Mouse (Mus musculus) NIH3T3 (cell line): ENCODE results near the gene Paqr7.
"Not testable (repeated sequence)": the region's sequence is repeated elsewhere in the genome, so short reads cannot be mapped to it uniquely, and the experiment has no call there.

Source experiments
- DNase-seq: peaks from one replicate; pipeline ENCODE4 v3.0.0-alpha.2; 2012; ENCODE audit warnings: low read depth

Gene Paqr7

GRCm38 (mm10) chr4:134473764-134474163 is 22.7 kb upstream of the Paqr7 start:
- no peak for DNase-seq

- no peak for DNase-seq
These were observed 22.3 kb upstream of the Paqr7 start for GRCm38 (mm10) chr4:134474240-134474639.

DNA sequence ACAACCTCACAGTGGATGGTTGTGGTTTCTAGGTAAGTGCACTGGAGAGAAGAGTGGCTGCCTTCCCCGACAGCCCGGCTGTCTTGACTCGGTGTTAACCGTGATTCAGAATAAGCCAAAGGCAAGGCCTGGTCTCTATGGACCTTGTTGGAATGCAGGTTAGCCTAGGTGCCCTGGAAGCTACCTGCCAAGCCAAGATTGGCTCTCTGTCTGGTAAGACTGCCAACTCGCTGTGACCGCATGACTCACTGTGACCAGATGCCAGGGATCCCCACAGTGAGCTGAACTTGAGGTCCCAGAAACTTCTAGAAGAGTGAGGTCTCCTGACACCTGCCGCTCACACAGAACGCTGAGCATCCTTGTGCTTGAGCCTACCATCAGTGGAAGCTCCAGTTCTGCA is 19.6 kb upstream of the Paqr7 start:
- no peak for DNase-seq

GRCm38 (mm10) chr4:134478031-134478430 is 18.5 kb upstream of the Paqr7 start:
- DNase-seq = peak; percentile 90

GRCm38 (mm10) chr4:134479839-134480238 is 16.7 kb upstream of the Paqr7 start:
- DNase-seq = no peak

DNA sequence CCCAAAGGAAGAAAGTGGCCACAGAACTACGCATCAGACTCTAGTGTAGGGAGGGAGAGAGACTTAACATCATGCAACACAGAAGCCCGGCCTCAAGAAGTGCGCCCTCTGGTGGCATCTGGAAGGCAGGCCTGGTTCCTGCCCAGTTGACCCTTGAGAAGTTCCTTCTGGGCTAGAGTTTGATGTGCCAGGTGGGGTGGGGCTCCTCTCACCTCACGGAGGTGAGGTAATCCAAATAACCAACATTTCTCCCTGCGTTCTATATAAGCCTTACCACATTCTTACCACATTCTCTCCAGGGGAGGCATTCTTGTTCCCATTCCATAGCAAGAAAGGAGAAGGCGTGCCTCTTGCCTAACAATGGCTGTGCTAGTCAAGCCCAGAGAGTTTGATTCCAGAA is 15.6 kb upstream of the Paqr7 start:
- peak; percentile 80 for DNase-seq

- no peak for DNase-seq
These were observed 15.2 kb upstream of the Paqr7 start for GRCm38 (mm10) chr4:134481270-134481669.

DNA sequence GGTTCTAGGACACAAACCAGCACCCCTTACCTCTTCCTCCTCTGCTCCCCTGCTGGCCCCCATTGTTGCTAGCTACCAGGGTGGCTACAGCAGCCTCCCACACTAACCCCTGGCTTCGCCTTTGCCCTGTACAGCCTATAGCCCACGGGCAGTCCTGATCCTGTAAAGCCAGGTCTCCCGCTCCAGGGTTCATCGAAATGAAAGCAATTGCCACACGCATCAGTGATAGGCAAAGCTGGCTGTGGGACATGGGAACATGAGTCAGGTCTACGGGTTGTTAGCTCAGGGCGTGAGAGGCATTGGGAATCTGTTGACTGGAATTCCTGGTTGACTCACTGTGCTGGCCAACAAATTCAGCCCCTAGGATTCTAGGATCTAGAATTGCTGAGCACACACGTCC is 14.1 kb upstream of the Paqr7 start:
- peak; percentile 73 for DNase-seq

DNA sequence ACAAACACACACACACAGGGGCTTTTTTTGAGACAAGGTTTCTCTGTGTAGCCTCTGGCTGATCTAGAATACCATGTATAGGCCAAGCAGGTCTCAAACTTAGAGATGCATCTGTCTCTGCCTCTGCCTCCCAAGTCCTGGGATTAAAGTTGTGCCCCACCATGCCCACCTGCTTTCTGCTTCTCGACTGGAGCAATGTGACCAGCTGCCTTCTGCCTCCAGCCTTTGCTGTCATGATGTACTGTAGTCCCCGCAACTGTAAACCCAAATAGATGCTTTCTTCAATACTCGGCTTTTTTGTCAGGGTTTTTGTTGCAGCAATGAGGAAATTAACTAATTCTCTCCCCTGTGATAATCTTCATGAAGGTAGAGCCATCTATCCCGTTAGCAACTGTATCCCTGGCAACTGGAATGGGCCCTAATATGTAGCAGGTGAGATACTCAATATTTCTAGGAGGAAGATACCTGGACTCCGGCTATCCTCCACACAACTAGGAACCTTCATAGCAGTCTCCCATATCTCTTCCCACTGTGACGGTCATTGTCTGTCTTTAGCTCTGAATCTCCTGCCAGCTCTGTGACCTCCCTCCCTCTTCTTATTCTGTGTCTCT is 13.3 kb upstream of the Paqr7 start:
- no peak for DNase-seq

GRCm38 (mm10) chr4:134483696-134484095 is 12.8 kb upstream of the Paqr7 start:
- no peak for DNase-seq

GRCm38 (mm10) chr4:134484231-134484630 is 12.3 kb upstream of the Paqr7 start:
- DNase-seq = no peak

GRCm38 (mm10) chr4:134485151-134485900 is 11.2 kb upstream of the Paqr7 start:
- no peak for DNase-seq

GRCm38 (mm10) chr4:134488211-134488610 is 8.3 kb upstream of the Paqr7 start:
- no peak for DNase-seq

DNA sequence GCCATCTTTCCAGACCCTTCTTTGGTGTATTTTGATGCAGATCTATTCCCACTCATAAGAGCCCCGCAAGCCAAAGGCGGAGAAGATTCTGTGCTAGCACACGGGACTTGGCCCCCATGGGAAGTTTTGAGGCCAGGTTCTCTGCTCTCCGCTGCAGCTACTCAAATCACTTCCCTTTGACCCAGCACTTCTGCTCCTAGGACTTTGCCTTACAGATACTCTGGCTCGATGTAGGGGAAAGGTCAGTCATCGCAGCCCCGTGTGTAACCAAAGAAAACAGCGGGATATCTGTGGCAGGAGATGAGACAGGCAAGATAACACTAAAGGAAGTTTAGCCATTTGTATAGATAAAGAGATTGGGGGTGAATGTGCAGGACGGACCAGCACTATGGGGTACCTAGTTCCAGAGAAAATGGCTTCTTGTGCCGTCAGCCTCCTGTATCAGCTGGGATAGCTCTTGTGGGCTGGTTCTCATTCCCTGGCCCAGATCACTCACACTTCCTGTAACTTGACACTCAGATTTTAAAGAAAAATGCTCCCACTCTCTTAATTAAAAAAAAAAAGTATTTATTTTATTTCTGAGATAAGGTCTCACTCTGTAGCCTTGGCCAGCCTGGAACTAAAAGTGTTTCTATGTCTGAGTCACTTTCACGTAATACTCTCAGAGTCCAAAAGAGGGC is 6.4 kb upstream of the Paqr7 start:
- no peak for DNase-seq

- no peak for DNase-seq
These were observed 4.8 kb upstream of the Paqr7 start for GRCm38 (mm10) chr4:134491716-134492115.

- not testable (repeated sequence) for DNase-seq
These were observed 2.3 kb upstream of the Paqr7 start for GRCm38 (mm10) chr4:134494161-134494560.

DNA sequence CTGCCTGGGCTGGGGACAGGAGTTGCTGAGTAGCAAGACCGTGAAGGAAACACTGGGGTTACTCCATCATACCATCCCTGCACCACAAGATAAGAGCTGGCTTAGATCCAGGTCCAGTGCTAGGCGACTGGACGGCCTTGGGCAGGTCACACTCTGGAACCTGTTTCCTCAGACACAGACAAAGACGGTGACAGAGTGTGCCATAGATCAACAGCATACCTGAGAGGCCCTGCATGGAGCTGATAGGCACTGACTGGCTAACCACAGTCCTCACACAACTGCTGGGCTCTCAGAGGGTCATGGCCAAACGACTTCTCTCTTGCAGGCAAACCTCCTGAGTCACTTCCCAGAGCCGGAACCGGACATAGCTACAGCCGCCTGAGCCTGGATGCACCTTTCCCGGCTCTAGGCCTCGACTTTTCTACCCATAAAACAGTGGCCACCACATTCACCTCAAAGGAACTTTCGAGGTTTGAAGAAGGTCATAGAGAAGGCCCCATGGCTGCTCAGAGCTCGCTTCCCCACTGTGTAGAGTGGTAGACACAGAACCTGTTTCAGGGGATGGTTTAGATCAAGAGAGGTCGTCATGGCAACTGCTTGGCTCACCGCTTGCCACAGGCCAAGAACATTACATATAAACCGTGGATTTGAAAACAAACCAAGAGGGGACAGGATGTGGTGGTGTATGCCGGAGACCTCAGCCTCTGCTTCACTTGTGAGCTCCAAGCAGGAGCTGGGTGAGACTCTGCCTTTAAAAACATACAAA is 1.5 kb upstream of the Paqr7 start:
- peak; percentile 48 for DNase-seq

- no peak for DNase-seq
These were observed 962 bp upstream of the Paqr7 start for GRCm38 (mm10) chr4:134495546-134495923.

DNA sequence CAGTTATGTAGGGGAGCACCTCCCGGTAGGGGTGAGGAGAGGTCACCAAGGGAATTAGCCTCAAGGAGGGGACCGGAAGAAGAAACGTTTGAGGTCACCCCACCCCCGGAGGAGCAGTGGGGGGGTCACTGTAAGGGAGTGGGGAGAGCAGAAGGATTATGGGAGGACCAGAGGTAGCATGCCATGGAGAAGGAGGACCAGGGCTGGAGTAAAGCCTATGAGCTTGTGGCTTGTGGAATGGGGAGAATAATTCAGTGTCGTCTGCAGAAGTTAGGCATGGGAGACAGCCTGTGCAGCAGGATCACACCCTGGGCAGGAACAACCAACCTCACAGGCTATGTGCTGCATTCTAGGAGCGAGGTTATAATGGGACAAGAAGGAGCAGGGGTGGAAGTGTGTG is 726 bp downstream of the Paqr7 start:
- DNase-seq = no peak

DNA sequence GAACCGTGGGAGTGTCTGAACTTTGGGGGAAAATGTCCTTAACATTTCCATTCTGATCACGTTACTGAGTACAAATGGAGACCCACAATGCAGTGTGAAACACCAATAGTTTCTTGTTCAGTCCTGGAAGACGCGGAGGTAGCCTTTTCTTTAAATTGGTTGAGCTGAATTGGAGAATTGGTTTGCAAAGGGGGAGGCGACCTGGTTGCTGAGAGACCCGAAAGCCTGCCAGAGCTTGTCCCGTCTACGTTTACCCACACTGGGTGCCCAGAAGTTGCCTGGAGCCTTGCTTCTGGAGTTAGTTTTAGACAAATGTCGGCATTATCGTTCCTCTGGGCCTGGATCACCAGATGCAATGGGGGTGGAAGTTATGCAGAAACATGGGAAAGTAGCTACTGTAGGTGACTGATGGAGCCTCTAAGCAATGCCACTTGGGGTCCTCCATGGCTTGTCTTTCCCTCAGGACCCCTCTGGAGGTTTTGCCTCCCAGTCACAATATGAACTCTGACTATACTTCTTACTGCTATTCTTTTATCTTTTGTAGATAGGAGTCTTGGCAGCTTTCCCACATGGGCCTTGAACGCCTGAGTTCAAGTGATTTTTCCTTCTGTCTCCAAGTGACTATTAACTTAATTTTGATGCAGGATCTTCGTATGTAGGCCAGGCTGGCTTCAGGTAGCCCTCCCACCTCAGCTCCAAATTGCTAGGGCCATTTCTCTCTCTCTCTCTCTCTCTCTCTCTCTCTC is 1.7 kb downstream of the Paqr7 start:
- no peak for DNase-seq

DNA sequence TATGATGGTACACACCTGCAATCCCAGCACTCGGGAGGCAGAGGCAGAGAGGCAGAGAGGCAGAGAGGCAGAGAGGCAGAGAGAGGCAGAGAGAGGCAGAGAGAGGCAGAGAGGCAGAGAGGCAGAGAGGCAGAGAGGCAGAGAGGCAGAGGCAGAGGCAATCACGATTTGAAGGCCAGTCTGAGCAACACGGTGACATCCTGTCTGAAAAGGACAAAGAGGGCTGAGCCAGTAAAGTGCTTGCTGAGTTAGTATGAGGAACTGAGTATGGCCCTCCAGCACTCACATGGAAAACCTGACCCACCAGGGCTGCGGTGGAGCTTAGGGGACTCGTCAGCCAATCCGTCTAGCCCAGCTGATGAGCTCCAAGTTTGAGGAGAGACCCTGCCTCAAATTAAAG is 2.5 kb downstream of the Paqr7 start:
- DNase-seq = not testable (repeated sequence)

- DNase-seq = no peak
These were observed 4.6 kb downstream of the Paqr7 start for GRCm38 (mm10) chr4:134501095-134501494.
